Mouse (Mus musculus) heart, embryonic 10.5 days (tissue): ENCODE data around the gene Syt3. TPM values are rescaled to one million over a fixed set of nuclear protein-coding genes. Genes with fewer than 3 reads are reported as not detected.

ENCODE experiments used
- DNase-seq: peaks from one replicate; pipeline ENCODE4 v3.0.0-alpha.2; 2017; ENCODE audit warnings: low spot score
- H3K27ac ChIP-seq: fragments of 300-500 bp; sonication (generic); 2 replicates; pipeline ENCODE4 v1.5.1; 2016; ENCODE audit warnings: mild to moderate bottlenecking
- H3K27me3 ChIP-seq: fragments of 300-500 bp; sonication (generic); 2 replicates; pipeline ENCODE4 v1.6.1; 2016; ENCODE audit warnings: mild to moderate bottlenecking; ENCODE audit not compliant: poor library complexity, insufficient read depth, severe bottlenecking
- H3K36me3 ChIP-seq: fragments of 300-500 bp; sonication (generic); 2 replicates; pipeline ENCODE4 v1.6.1; 2016; ENCODE audit warnings: mild to moderate bottlenecking, moderate library complexity
- H3K4me1 ChIP-seq: fragments of 300-500 bp; sonication (generic); 2 replicates; pipeline ENCODE4 v1.6.1; 2016; ENCODE audit warnings: mild to moderate bottlenecking
- H3K4me3 ChIP-seq: fragments of 300-500 bp; sonication (generic); 2 replicates; pipeline ENCODE4 v1.5.1; 2016; ENCODE audit warnings: mild to moderate bottlenecking, moderate library complexity
- H3K9me3 ChIP-seq: fragments of 300-500 bp; sonication (generic); 2 replicates; pipeline ENCODE4 v1.6.1; 2016; ENCODE audit warnings: mild to moderate bottlenecking, moderate library complexity
- WGBS: fragments of 180-500 bp; shearing (Covaris S2); methylation state at CpG from one replicate; pipeline ENCODE4 v1.1.7; 2016; 5-methylcytosine and 5-hydroxymethylcytosine counted together
- polyA plus RNA-seq: library from polyadenylated mRNA; unstranded; fragments of >200 nt; fragmentation: Nextera tagmentation; extraction: Ambion mirVana; gene quantifications from 2 replicates; pipeline ENCODE4 v1.2.1, GENCODE M21; 2016

The Syt3 gene
- 0.74 and 0.78 TPM in 2 replicates for polyA plus RNA-seq

DNA sequence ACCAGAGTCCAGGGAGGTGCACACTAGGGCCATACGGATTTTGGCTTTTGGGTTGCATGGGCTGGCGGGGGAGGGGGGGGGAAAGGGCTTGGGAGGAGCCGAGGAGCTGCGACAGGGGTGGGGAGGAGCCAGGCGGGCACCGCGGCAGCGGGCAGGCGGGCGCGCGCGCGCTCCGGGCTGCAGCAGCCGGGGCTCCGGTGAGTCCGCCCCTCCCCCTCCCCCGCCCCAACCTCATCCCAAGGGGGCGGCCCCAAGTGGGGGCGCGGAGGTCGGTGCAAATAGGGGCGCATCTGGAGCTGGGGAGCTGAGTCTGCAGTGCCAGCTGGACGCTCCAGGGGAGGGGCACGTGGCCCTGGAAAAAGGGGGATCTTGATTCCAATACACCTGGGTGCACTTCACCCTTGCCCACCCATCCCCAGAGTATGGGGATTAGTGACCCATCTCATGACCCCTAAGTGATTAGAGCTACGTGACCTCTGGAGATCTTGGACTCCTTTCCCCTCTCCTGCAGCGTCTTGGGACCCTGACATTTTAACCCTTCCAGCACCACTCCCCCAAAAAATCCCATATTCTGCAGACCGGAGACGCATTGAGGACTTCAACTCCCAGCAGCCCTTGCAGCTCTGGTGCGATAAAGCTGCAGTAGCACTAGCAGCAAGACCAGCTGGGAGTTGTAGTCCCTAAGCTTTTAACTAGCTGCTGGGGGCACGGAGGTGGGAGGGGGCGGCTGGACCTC, at the start of gene Syt3:
Gene Syt3, plus strand, starts transcription at position 123 of the 736 bp plus-strand sequence.
- H3K27ac ChIP-seq = no peak within 1 kb of the TSS
- 1% methylated on average over 33 of the region's 33 CpGs for WGBS
- no peaks in the 10 kb centered on the region for H3K9me3 ChIP-seq
- H3K27me3 ChIP-seq = peaks cover 68% of the 10 kb centered on the region
- DNase-seq = no peak
- H3K4me1 ChIP-seq = peaks cover 11% of the 10 kb centered on the region
- peak within 1 kb of the TSS; percentile 64 for H3K4me3 ChIP-seq
- H3K36me3 ChIP-seq = no peaks in the 10 kb centered on the region

DNA sequence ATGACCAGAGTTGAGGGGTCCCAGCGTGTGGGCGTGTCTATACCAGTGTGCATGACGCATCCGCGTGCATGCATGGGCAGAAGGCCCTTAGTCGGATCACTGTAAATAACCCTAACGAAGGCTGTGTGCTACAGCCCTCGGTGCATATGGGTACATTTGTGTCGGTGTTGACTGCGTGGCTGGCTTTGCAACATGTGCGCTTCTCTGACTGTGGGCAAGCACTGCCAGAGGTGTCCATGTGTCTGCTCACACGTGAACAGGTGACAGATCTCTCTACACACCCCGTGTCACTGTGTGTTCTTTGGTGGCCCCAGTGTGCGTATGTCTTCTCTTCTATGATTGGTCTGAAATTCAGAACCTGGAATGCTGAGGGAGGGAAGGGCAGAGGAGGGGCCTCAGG, 49.8 kb upstream of the Syt3 start:
- WGBS = 61% methylated on average over 14 of the region's 14 CpGs

DNA sequence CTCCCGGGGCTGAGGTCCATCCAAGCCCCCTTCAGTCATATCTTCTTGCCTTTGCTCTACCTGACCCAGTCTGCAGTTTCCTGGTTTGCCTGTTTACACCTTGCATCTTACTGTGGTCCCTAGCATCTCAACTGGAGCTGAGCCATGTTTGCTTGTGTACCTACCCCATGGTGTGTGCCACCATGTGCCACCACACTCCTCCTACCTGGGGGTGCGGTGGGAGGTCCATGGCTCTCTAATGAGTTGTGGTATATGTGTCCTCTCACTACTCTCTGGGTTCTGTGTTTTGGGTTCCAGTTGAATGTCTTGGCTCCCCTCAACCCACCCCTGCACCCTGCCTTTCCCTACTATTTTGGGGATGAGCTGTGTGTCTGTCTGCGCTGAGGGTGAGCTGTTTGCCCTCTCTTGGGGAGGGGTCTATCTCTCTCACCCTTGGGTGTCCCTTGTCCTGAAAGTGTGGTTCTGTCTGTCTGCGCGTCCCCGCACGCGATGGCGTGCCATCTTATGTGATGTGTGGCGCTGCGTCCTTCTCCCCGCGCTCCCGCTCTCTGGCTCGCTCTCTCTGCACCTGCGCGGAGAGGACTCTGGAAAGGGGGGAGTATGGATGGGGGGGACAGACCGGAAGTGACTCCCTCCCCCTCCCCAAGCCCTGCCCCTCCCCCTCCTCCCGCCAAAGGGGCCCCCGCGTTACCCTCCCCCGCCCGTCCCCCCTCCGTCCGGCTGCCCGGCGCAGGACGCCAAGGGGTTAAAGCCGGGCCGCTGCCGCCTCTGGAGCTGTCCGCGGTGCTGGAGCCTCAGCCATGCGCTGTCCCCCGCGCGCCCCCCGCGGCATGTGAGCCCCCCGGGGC, 48.6 kb upstream of the Syt3 start:
- WGBS = 4% methylated on average over 24 of the region's 40 CpGs
- Histone ChIP-seq H3K36me3 (no peaks in the 10 kb centered on the region), H3K4me1 (peaks cover 9% of the 10 kb centered on the region), H3K27me3 (peaks cover 86% of the 10 kb centered on the region), H3K4me3 (peak overlapping the region; percentile 59), H3K9me3 (no peaks in the 10 kb centered on the region), H3K27ac (no peak overlapping the region)
- no peak for DNase-seq

More for the DNA sequence above, 49.8 kb upstream of the Syt3 start:
- Histone ChIP-seq H3K36me3 (no peaks in the 10 kb centered on the region), H3K4me1 (peaks cover 9% of the 10 kb centered on the region), H3K9me3 (no peaks in the 10 kb centered on the region), H3K4me3 (no peak overlapping the region), H3K27me3 (peaks cover 85% of the 10 kb centered on the region), H3K27ac (no peak overlapping the region)
- no peak for DNase-seq

DNA sequence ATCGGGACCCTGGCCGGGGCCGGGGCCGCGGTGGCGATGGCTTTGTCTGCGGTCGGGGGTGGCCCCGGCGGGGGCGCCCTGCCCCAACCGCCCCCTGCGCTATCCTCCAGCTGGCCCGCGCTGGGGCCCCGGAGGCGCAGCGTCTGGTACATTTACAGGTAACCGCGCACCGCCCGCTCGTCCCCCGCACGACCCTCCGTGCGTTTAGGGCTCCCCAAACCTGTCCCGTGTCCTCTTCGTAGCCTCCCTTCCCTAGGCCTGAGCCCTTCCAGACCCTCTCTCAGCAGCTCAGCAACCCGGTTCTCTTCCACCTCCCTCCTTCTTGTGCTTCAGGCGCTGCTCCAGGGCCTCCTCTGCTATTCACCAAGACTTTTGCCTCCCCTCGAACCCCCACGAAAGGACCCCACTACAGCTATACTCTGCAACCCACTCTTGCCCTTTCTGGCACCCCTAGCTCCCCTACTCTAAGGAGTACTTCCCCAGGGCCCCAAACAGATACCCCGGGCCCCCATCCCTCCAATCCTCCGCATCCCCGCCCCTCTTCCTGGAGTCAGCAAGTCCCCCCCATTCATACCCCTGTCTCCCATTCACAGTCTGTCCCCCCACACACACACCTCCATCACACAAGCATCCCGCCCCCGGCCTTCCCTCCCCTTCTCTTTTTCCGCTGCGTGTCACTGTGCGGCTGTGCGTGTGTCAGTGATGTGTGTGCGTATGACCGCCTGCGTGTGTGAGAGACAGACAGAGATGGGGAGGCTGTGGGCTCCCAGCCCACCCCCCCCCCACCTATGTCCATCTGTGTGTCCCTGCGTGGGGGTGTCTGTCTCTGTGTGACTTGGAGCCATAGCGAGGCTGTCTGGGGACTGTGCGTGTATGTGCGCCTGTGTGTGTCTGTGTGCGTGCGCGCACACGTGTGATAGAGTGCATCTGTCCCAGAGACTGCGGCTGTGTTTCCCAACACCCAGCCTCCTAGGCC, 47.6 kb upstream of the Syt3 start:
- Histone ChIP-seq H3K27me3 (peaks cover 92% of the 10 kb centered on the region), H3K27ac (no peak overlapping the region), H3K36me3 (no peaks in the 10 kb centered on the region), H3K4me3 (peak overlapping the region; percentile 59), H3K9me3 (no peaks in the 10 kb centered on the region), H3K4me1 (peaks cover 9% of the 10 kb centered on the region)
- no peak for DNase-seq
- WGBS = 3% methylated on average over 52 of the region's 54 CpGs

DNA sequence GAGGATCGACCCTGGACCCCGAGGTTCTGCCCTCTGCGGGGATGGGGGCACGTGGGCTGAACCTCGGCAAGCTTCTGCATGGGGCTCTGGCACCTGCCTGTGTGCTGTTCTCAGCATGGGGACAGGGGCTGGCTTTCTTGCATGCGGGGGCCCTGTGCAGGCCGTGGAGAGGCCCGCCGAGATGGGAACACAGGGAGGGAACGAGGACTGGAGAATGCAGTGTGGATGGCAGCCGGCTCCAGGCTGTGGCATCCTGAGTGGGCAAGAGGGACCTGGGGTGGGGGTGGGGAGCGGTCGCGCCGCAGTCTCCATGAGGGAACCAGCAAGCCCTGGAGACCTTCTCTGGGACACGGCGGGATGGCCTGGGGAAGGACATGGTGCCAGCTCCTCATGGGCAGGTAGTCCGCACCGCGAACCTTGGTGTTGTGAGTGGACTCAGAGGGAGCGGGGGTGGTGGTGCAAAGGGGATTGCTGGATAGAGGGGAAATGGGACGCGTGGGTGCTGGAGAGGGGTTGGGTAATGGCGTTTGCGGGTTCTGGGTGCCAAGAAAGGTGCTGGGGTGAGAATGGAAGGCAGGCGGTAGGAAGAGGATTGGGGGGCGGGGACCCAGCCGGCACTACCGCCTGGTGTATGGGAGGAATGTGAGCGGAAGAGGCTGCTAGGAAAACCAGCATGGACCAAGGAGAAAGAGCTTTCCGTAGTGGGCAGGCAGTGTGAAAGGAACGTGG, 46.6 kb upstream of the Syt3 start:
- H3K4me3 ChIP-seq = no peak overlapping the region
- DNase-seq = no peak
- no peak overlapping the region for H3K27ac ChIP-seq
- H3K27me3 ChIP-seq = peaks cover 98% of the 10 kb centered on the region
- peaks cover 9% of the 10 kb centered on the region for H3K4me1 ChIP-seq
- no peaks in the 10 kb centered on the region for H3K36me3 ChIP-seq
- H3K9me3 ChIP-seq = no peaks in the 10 kb centered on the region
- WGBS = 6% methylated on average over 32 of the region's 32 CpGs

DNA sequence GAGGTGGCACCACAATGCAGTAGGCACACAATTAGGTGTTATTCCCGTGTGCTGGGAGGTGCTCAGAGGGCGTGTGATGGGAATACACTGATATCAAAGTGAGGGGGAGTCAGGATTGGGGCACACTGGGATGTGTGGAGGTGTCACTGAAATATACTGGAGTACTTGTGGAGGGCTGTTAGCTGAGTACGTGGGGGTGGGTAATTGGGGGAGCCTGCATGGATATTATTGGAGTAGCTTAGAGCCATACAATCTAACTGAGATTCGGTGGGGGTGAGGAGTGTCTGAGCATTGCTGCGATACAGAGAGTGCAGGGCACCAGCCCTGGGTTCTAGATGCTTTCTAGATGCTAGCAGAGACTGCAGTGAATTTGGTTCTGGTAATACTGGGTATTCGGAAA, 43.7 kb upstream of the Syt3 start:
- Histone ChIP-seq H3K27ac (no peak overlapping the region), H3K9me3 (no peaks in the 10 kb centered on the region), H3K36me3 (no peaks in the 10 kb centered on the region), H3K4me3 (no peak overlapping the region), H3K4me1 (peaks cover 19% of the 10 kb centered on the region), H3K27me3 (peaks cover 100% of the 10 kb centered on the region)
- 62% methylated on average over 6 of the region's 6 CpGs for WGBS
- no peak for DNase-seq

DNA sequence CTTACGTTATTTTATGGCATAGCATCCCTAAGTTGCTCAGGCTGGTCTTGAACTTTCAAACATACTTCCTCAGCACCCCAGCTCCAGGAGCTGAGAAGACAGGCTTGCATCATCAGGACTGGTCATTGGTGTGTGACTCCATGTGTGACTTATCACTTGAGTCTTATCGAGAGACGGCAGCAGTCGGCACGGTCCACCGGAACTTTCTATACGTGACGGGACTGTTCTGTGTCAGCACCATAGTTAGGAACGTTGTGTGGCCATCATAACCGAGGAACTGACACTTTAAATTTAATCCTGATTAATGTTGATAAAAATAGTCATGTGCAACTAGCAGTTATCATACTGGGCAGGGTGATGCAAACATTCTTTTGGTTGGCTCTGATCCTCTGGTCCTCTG, 42.8 kb upstream of the Syt3 start:
- peaks cover 11% of the 10 kb centered on the region for H3K4me1 ChIP-seq
- H3K36me3 ChIP-seq = no peaks in the 10 kb centered on the region
- H3K27me3 ChIP-seq = peaks cover 100% of the 10 kb centered on the region
- H3K4me3 ChIP-seq = no peak overlapping the region
- no peaks in the 10 kb centered on the region for H3K9me3 ChIP-seq
- H3K27ac ChIP-seq = no peak overlapping the region
- WGBS = 79% methylated on average over 10 of the region's 10 CpGs
- DNase-seq = no peak

DNA sequence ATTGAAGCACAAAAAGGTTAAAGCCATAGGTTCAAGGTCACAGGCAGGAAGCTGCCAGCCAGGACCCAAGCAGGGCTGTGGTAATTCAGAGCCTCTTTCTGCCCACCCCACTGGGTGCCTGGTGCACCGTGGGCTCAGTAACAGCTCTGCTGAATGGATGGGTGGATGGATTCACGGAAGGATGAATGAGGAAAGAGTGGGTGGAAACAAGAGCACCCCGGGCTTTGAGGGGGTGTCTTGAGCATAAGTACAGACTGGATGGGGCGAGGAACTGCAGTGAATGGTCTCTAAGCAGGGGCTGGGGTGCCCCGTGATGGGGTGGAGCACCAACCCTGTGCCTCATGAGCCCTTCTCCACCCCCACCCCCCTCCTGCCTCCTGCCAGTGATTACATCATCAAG, 42.2 kb upstream of the Syt3 start:
- Histone ChIP-seq H3K4me1 (peaks cover 11% of the 10 kb centered on the region), H3K4me3 (no peak overlapping the region), H3K27me3 (peaks cover 100% of the 10 kb centered on the region), H3K27ac (no peak overlapping the region), H3K9me3 (no peaks in the 10 kb centered on the region), H3K36me3 (no peaks in the 10 kb centered on the region)
- DNase-seq = no peak
- 62% methylated on average over 5 of the region's 5 CpGs for WGBS

DNA sequence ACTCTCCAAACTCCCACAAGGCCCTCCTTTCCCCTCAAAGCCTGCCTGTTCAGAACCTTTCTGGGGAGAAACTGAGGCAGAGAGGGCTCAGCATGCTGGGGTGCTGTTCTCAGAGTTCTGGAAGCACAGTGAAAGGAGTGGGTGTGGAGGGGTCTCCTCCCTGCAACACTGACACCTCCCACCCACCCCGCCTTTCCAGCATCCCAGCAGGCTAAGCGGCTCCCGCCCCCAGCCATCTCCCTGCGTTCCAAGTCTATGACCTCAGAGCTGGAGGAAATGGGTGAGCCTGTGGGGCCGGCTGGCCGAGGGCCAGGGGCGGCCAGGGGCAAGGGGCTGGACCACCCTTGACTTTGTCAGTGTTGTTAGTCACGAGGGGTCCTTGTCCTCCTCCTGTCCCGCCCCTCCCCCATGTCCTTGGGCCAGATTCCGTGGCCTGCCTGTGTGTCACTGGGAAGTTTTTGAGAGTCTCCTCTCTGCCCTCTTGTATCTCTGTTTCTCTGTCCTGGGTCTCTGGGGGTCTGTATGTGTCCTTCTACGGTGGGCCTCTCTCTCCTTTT, 40.4 kb upstream of the Syt3 start:
- 7% methylated on average over 11 of the region's 11 CpGs for whole genome bisulfite sequencing
- Histone ChIP-seq H3K4me3 (0 out of 2 replicates have a peak overlapping the region, but pooled peaks have one; percentile 20), H3K9me3 (no peaks in the 10 kb centered on the region), H3K27me3 (peaks cover 98% of the 10 kb centered on the region), H3K36me3 (no peaks in the 10 kb centered on the region), H3K27ac (peak overlapping the region; percentile 7; the same call in 1 of the 2 replicates), H3K4me1 (peaks cover 11% of the 10 kb centered on the region)
- DNase-seq = peak; percentile 82

DNA sequence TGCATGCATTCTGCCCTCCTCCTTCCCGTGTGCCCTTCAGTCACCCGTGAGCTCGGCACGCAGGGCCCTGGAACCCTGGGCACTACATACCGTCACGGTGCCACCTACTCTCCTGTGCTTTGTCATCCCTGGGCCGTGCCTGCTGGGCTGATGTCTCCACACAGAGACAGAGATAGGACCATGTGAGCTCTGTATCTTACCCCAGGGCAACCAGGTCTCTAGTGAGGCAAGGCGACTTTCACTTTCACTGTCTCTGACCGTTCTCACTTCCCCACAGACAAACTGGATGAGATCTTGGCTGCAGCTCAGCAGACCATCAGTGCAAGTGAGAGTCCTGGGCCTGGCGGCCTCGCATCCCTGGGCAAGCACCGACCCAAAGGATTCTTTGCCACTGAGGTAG, 39.3 kb upstream of the Syt3 start:
- WGBS = 54% methylated on average over 12 of the region's 12 CpGs

DNA sequence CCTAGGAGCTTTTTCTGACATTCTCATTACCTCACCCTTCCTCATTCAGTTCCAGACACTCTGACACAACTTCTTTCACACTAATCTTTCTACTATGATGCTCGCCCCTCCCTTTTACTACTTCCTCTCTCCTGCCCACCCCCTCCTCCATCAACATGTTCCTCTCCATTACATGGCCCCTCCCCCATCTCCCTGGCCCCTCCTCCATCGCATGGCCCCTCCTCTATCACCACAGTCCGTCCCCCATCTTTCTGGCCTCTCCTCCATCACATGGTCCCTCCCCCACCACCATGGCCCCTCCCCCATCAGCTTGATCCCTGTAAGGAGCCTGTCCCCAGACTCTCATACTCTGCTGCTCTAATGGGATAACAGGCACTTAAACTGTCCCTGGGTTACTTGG, 34.9 kb upstream of the Syt3 start:
- 13% methylated on average over 3 of the region's 3 CpGs for WGBS
- Histone ChIP-seq H3K36me3 (no peaks in the 10 kb centered on the region), H3K4me1 (peaks cover 26% of the 10 kb centered on the region), H3K4me3 (no peak overlapping the region), H3K27me3 (peaks cover 98% of the 10 kb centered on the region), H3K27ac (no peak overlapping the region), H3K9me3 (no peaks in the 10 kb centered on the region)
- DNase-seq = no peak

More for the DNA sequence above, 39.3 kb upstream of the Syt3 start:
- H3K4me3 ChIP-seq = no peak overlapping the region
- peaks cover 98% of the 10 kb centered on the region for H3K27me3 ChIP-seq
- DNase-seq = no peak
- H3K4me1 ChIP-seq = peaks cover 11% of the 10 kb centered on the region
- H3K36me3 ChIP-seq = no peaks in the 10 kb centered on the region
- H3K9me3 ChIP-seq = no peaks in the 10 kb centered on the region
- H3K27ac ChIP-seq = no peak overlapping the region
